In genomic region chr3:97226719-97227118, GRCm38 (mm10) we compare ENCODE assay signal across 8 mouse cellular contexts.
DNase-seq lines count a peak whose midpoint lies in the region; ATAC-seq and TF ChIP-seq lines count a peak whose summit lies in the region.

No protein-coding gene starts in this region.

- H3K4me1 ChIP-seq in lung, postnatal 0 days (ENCODE audit: insufficient read depth, low read depth, low read length) = no peaks in the 10 kb centered on the region
- no peaks in the 10 kb centered on the region for H3K4me1 ChIP-seq in embryonic facial prominence, embryonic 11.5 days (ENCODE audit: control insufficient read depth, insufficient read depth, low read length)
- peaks cover 25% of the 10 kb centered on the region for H3K4me1 ChIP-seq in intestine, embryonic 15.5 days (replicated peaks)
- peaks cover 49% of the 10 kb centered on the region for H3K4me1 ChIP-seq in neural tube, embryonic 13.5 days (replicated peaks)

- H3K36me3 ChIP-seq in lung, postnatal 0 days (ENCODE audit: insufficient read depth, low read length) = no peaks in the 10 kb centered on the region
- peaks cover 3% of the 10 kb centered on the region; the same call in 1 of the 2 replicates for H3K36me3 ChIP-seq in embryonic facial prominence, embryonic 11.5 days (replicated peaks; ENCODE audit: control insufficient read depth, insufficient read depth, low read depth, low read length)
- H3K36me3 ChIP-seq in intestine, embryonic 15.5 days = no peaks in the 10 kb centered on the region
- H3K36me3 ChIP-seq in neural tube, embryonic 13.5 days = peaks cover 13% of the 10 kb centered on the region

- peak overlapping the region; percentile 79 for H3K27ac ChIP-seq in lung, postnatal 0 days (ENCODE audit: low read length)
- H3K27ac ChIP-seq in embryonic facial prominence, embryonic 11.5 days (replicated peaks; ENCODE audit: low read depth, low read length) = peak overlapping the region; percentile 93
- peak overlapping the region; percentile 90 for H3K27ac ChIP-seq in intestine, embryonic 15.5 days
- peak overlapping the region; percentile 95 for H3K27ac ChIP-seq in neural tube, embryonic 13.5 days (replicated peaks)

- TF ChIP-seq EP300 in lung, postnatal 0 days (IDR thresholded peaks at IDR 0.05) = no peak

- H3K4me3 ChIP-seq in lung, postnatal 0 days (ENCODE audit: low read depth, low read length) = peak overlapping the region; percentile 90
- peak overlapping the region; percentile 89 for H3K4me3 ChIP-seq in embryonic facial prominence, embryonic 11.5 days (ENCODE audit: low read depth, low read length)
- peak overlapping the region; percentile 84 for H3K4me3 ChIP-seq in intestine, embryonic 15.5 days (replicated peaks)
- H3K4me3 ChIP-seq in neural tube, embryonic 13.5 days = peak overlapping the region; percentile 77

- H3K9ac ChIP-seq in lung, postnatal 0 days (replicated peaks; ENCODE audit: low read depth) = peak overlapping the region; percentile 66
- H3K9ac ChIP-seq in embryonic facial prominence, embryonic 11.5 days (replicated peaks; ENCODE audit: low read length) = peak overlapping the region; percentile 89
- H3K9ac ChIP-seq in intestine, embryonic 15.5 days = peak overlapping the region; percentile 85
- peak overlapping the region; percentile 95 for H3K9ac ChIP-seq in neural tube, embryonic 13.5 days

- H3K27me3 ChIP-seq in lung, postnatal 0 days (replicated peaks; ENCODE audit: insufficient read depth, low read length) = no peaks in the 10 kb centered on the region
- H3K27me3 ChIP-seq in embryonic facial prominence, embryonic 11.5 days (ENCODE audit: control insufficient read depth, insufficient read depth, low read length) = no peaks in the 10 kb centered on the region
- H3K27me3 ChIP-seq in intestine, embryonic 15.5 days (replicated peaks) = no peaks in the 10 kb centered on the region
- no peaks in the 10 kb centered on the region for H3K27me3 ChIP-seq in neural tube, embryonic 13.5 days

- no peak for ATAC-seq in lung, postnatal 0 days
- peak; percentile 26 for ATAC-seq in embryonic facial prominence, embryonic 11.5 days (replicated peaks; ENCODE audit: insufficient number of reproducible peaks, low FRiP score, low TSS enrichment, low read depth)
- ATAC-seq in intestine, embryonic 15.5 days = no peak
- ATAC-seq in neural tube, embryonic 13.5 days (ENCODE audit: low read depth) = peak; percentile 12

- no peak for TF ChIP-seq CTCF in lung, postnatal 0 days (IDR thresholded peaks at IDR 0.05)

- peak overlapping the region; percentile 88 for H3K4me2 ChIP-seq in lung, postnatal 0 days (replicated peaks; ENCODE audit: low read depth, low read length)
- H3K4me2 ChIP-seq in embryonic facial prominence, embryonic 11.5 days (ENCODE audit: low read depth, low read length) = peak overlapping the region; percentile 67
- H3K4me2 ChIP-seq in intestine, embryonic 15.5 days (replicated peaks) = peak overlapping the region; percentile 70
- peak overlapping the region; percentile 66 for H3K4me2 ChIP-seq in neural tube, embryonic 13.5 days

- H3K9me3 ChIP-seq in lung, postnatal 0 days (ENCODE audit: low read length) = no peaks in the 10 kb centered on the region
- no peaks in the 10 kb centered on the region for H3K9me3 ChIP-seq in embryonic facial prominence, embryonic 11.5 days (replicated peaks; ENCODE audit: control insufficient read depth, low read length)
- H3K9me3 ChIP-seq in intestine, embryonic 15.5 days = no peaks in the 10 kb centered on the region
- H3K9me3 ChIP-seq in neural tube, embryonic 13.5 days = no peaks in the 10 kb centered on the region

- DNase-seq in lung, postnatal 0 days (ENCODE audit: low spot score) = peak; percentile 42
- DNase-seq in lung, adult 18-20 months = no peak
- DNase-seq in embryonic facial prominence, embryonic 11.5 days (ENCODE audit: low spot score) = peak; percentile 55
- DNase-seq in urinary bladder, adult 2 months (ENCODE audit: low spot score) = no peak
- no peak for DNase-seq in testis, postnatal 10 days (ENCODE audit: low spot score)
- no peak for DNase-seq in adrenal gland, postnatal 36 days

- under 1% methylated on average over 18 of the region's 18 CpGs for whole genome bisulfite sequencing in lung, postnatal 0 days
- WGBS in embryonic facial prominence, embryonic 11.5 days = under 1% methylated on average over 18 of the region's 18 CpGs
- under 1% methylated on average over 18 of the region's 18 CpGs for WGBS in intestine, embryonic 15.5 days
- under 1% methylated on average over 18 of the region's 18 CpGs for WGBS in neural tube, embryonic 13.5 days

Comparison
In these comparisons a context has a peak if more than half of its experiments do, and no peak if none do; other contexts are left out.
1. DNase-seq: peak in lung, postnatal 0 days (single experiment) and embryonic facial prominence, embryonic 11.5 days (single experiment); none in lung, adult 18-20 months (0 of 2), urinary bladder, adult 2 months (single experiment), testis, postnatal 10 days (single experiment) and adrenal gland, postnatal 36 days (0 of 2).
2. ATAC-seq: peak in embryonic facial prominence, embryonic 11.5 days (single experiment) and neural tube, embryonic 13.5 days (single experiment); none in lung, postnatal 0 days (single experiment) and intestine, embryonic 15.5 days (single experiment).
3. Peak in every context shown above with its lines, with median percentiles within 50 percentile points of each other: H3K27ac ChIP-seq, H3K4me2 ChIP-seq, H3K4me3 ChIP-seq and H3K9ac ChIP-seq.